Mouse (Mus musculus): Measurements from ENCODE around the gene Kif26a. TPM values are rescaled to one million over a fixed set of nuclear protein-coding genes. Genes with fewer than 3 reads are reported as not detected.
A peak's percentile ranks its signal among the peaks of the same experiment; 100 is the strongest.

Kif26a gene
- polyA plus RNA-seq (2012; rRNA removed): 28.8 and 32.4 TPM in 2 replicates

DNA sequence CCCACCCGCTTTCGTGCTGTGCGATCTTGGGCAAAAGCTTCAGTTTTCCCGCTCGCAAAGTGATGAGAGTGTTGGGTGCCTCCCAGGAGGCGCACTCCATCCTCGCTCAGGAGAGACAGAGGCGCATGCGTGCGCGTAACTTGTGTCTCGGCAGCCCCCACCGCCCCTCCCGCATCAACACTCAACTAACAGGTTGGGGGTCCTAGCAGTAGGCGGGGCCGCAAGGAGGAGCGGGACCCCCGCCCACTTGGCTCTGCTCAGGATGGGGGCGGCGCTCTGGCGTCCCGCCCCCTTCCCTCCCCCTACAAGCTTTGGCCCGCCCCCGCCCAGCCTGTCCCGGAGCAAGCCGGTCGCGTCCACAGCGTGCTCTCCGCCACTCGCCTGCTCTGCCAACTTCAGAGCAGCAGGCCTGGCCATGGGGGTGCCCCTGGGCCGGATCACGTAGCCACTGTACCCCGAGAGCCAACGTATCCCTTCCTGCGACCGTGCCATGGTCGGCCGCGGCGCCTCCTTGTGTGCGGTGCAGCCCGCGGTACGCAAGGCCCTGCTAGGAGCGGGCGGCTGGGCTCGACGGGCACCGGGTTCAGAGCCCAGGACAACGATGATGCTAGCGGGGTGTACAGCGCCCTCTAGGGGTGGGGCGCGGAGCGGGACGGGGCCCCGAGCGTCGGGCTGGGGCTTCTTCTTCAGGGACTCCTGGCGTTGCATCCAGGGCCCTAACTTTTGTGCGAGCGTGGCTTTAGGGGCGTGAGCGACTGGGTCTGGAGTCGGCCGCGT lies at the start of gene Kif26a:
Gene Kif26a (plus strand): TSS at position 334 of the 777 bp plus-strand sequence.
- peak; percentile 64 for DNase-seq
- under 1% methylated on average over 68 of the region's 68 CpGs for WGBS
- Histone ChIP-seq H3K4me1 (ENCODE audit: control insufficient read depth, insufficient read depth, low read length) (peaks cover 12% of the 10 kb centered on the region), H3K4me3 (replicated peaks; ENCODE audit: extremely low read depth, low read depth, low read length) (peak within 1 kb of the TSS; percentile 82)
- TF ChIP-seq POLR2A (IDR thresholded peaks at IDR 0.05; ENCODE audit: borderline replicate concordance, extremely low read depth, low read depth, low read length): peak; percentile 74; the same call in 1 of the 2 replicates
- TF ChIP-seq CTCF (IDR thresholded peaks at IDR 0.05; ENCODE audit: insufficient read depth, low read length): peak; percentile 42

DNA sequence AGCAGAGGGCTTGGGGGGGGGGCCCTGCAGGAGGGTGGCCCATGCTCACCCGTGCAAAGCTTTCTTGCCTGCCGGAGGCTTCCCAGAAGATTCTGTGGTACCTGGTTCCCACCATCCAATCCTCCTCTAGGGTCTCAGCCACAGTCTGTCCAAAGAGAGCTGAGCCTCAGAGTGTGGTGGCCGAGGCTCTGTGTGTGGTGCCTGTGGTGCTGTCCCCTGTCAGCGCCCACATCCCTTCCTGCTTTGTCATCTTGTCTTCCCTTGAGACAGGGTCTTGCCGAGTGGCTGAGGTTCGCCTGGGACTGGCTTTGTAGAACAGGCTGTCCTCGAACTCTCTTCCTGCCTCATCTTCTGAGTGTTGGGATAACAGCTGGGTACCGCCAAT lies 49.3 kb upstream of the Kif26a start:
- H3K4me3 ChIP-seq (replicated peaks; ENCODE audit: extremely low read depth, low read depth, low read length): no peak overlapping the region
- peaks cover 2% of the 10 kb centered on the region for H3K4me1 ChIP-seq (ENCODE audit: control insufficient read depth, insufficient read depth, low read length)
- DNase-seq: no peak
- TF ChIP-seq CTCF (IDR thresholded peaks at IDR 0.05; ENCODE audit: insufficient read depth, low read length): no peak
- TF ChIP-seq POLR2A (IDR thresholded peaks at IDR 0.05; ENCODE audit: borderline replicate concordance, extremely low read depth, low read depth, low read length): no peak
- 60% methylated on average over 8 of the region's 8 CpGs for whole genome bisulfite sequencing

DNA sequence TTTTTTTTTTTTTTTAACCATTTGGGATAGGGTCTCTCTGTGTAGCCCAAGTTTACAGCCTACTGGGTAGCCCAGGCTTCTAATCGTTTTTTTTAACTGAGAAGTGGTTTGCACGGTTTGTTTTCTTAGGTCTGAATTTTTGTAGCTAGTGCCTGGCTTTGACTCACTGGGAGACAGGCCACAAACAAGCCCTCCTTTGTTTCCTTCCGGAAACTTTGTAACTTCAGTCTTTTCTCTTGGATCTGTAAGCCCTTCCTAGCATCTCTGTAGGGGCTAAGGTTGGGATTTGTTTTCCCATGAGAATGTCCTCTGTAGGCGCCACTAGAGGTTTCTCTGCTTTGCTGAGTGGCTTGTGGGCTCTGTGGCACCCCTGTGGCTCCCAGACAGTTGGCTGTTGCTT lies 45.9 kb upstream of the Kif26a start:
- DNase-seq: no peak
- TF ChIP-seq CTCF (IDR thresholded peaks at IDR 0.05; ENCODE audit: insufficient read depth, low read length) (no peak), POLR2A (IDR thresholded peaks at IDR 0.05; ENCODE audit: borderline replicate concordance, extremely low read depth, low read depth, low read length) (no peak)
- Histone ChIP-seq H3K4me1 (ENCODE audit: control insufficient read depth, insufficient read depth, low read length) (peaks cover 2% of the 10 kb centered on the region), H3K4me3 (replicated peaks; ENCODE audit: extremely low read depth, low read depth, low read length) (no peak overlapping the region)
- 66% methylated on average over 4 of the region's 4 CpGs for WGBS

DNA sequence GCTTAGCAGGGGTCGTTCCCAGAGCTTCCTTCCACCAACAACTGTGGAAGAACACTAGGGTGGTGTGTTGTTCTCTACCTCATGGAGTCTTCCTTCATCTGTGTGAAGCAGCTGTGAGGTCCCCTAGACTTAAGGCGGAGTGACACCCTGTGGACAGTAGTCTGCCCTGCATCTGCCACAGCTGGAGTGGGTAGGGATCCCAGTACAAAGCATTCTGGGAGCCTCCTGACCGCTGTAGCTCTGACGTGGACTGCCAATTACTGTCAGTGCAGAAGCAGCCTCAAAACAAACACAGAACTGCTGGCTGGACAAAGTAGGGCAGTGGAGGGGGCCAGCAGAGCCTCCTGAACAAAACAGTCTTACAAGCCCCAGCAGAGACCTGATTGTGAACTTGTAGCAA lies 45.0 kb upstream of the Kif26a start:
- Histone ChIP-seq H3K4me3 (replicated peaks; ENCODE audit: extremely low read depth, low read depth, low read length) (no peak overlapping the region), H3K4me1 (ENCODE audit: control insufficient read depth, insufficient read depth, low read length) (peaks cover 1% of the 10 kb centered on the region; the same call in 1 of the 2 replicates)
- TF ChIP-seq POLR2A (IDR thresholded peaks at IDR 0.05; ENCODE audit: borderline replicate concordance, extremely low read depth, low read depth, low read length): no peak
- 0 out of 2 replicates have a peak, but pooled peaks have one; percentile 2 for TF ChIP-seq CTCF (IDR thresholded peaks at IDR 0.05; ENCODE audit: insufficient read depth, low read length)
- DNase-seq: no peak
- WGBS: 48% methylated on average over 4 of the region's 4 CpGs

DNA sequence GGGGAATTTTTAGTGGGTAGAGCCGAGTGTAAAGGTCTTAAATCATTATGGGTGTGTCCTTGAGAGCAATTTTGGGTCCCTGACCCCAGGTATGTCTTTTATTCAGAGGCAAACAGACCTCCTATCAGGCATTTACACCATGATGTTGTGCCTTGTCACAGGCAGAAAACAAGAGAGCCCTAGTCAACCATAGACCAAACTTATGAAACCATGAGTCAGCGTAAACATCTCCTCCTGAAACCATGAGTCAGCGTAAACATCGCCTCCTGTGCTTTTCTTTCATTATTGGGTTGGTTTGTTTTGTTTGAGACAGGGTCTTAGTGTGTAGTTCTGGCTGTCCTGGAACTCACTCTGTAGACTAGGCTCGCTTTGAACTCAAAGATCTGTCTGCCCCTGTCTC lies 42.8 kb upstream of the Kif26a start:
- TF ChIP-seq POLR2A (IDR thresholded peaks at IDR 0.05; ENCODE audit: borderline replicate concordance, extremely low read depth, low read depth, low read length) (no peak), CTCF (IDR thresholded peaks at IDR 0.05; ENCODE audit: insufficient read depth, low read length) (no peak)
- 82% methylated on average over 5 of the region's 5 CpGs for WGBS
- Histone ChIP-seq H3K4me3 (replicated peaks; ENCODE audit: extremely low read depth, low read depth, low read length) (no peak overlapping the region), H3K4me1 (ENCODE audit: control insufficient read depth, insufficient read depth, low read length) (no peaks in the 10 kb centered on the region)
- no peak for DNase-seq

DNA sequence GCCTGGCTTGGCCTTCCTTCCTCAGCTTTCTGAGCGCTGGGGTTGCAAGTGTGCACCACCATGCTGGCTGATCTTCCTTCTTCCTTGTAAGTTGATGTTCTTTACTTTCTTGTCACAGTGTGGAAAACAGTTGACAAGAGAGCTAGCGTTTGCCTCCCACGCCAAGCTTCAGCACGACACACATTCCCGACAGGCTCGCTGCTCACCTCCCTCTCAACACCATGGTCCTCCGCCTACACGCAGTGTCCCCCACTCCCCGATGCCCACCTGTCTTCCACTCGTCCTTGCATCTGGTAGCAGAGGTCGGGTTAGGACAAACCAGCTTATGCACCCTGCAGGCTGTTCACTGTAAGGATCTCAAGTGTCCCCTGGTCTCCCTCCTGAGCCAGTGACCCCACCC lies 41.1 kb upstream of the Kif26a start:
- DNase-seq: no peak
- WGBS: 86% methylated on average over 11 of the region's 11 CpGs
- TF ChIP-seq CTCF (IDR thresholded peaks at IDR 0.05; ENCODE audit: insufficient read depth, low read length) (no peak), POLR2A (IDR thresholded peaks at IDR 0.05; ENCODE audit: borderline replicate concordance, extremely low read depth, low read depth, low read length) (no peak)

GRCm38 (mm10) chr12:112106541-112106971 lies 39.5 kb upstream of the Kif26a start, which contains the start of gene Aspg:
Gene Aspg, plus strand, starts transcription at chr12:112106679.
- 3% methylated on average over 14 of the region's 14 CpGs for WGBS
- no peak for DNase-seq

More for the DNA sequence above, 41.1 kb upstream of the Kif26a start:
- H3K4me3 ChIP-seq (replicated peaks; ENCODE audit: extremely low read depth, low read depth, low read length): no peak overlapping the region
- H3K4me1 ChIP-seq (ENCODE audit: control insufficient read depth, insufficient read depth, low read length): no peaks in the 10 kb centered on the region

GRCm38 (mm10) chr12:112107685-112108084 lies 38.3 kb upstream of the Kif26a start:
- WGBS: 82% methylated on average over 8 of the region's 8 CpGs
- DNase-seq: no peak
- Histone ChIP-seq H3K4me3 (replicated peaks; ENCODE audit: extremely low read depth, low read depth, low read length) (no peak overlapping the region), H3K4me1 (ENCODE audit: control insufficient read depth, insufficient read depth, low read length) (no peaks in the 10 kb centered on the region)
- TF ChIP-seq POLR2A (IDR thresholded peaks at IDR 0.05; ENCODE audit: borderline replicate concordance, extremely low read depth, low read depth, low read length) (no peak), CTCF (IDR thresholded peaks at IDR 0.05; ENCODE audit: insufficient read depth, low read length) (no peak)

More at GRCm38 (mm10) chr12:112106541-112106971, 39.5 kb upstream of the Kif26a start, which contains the start of gene Aspg:
- Histone ChIP-seq H3K4me3 (replicated peaks; ENCODE audit: extremely low read depth, low read depth, low read length) (no peak within 1 kb of the TSS), H3K4me1 (ENCODE audit: control insufficient read depth, insufficient read depth, low read length) (no peaks in the 10 kb centered on the region)
- TF ChIP-seq CTCF (IDR thresholded peaks at IDR 0.05; ENCODE audit: insufficient read depth, low read length) (no peak), POLR2A (IDR thresholded peaks at IDR 0.05; ENCODE audit: borderline replicate concordance, extremely low read depth, low read depth, low read length) (no peak)

DNA sequence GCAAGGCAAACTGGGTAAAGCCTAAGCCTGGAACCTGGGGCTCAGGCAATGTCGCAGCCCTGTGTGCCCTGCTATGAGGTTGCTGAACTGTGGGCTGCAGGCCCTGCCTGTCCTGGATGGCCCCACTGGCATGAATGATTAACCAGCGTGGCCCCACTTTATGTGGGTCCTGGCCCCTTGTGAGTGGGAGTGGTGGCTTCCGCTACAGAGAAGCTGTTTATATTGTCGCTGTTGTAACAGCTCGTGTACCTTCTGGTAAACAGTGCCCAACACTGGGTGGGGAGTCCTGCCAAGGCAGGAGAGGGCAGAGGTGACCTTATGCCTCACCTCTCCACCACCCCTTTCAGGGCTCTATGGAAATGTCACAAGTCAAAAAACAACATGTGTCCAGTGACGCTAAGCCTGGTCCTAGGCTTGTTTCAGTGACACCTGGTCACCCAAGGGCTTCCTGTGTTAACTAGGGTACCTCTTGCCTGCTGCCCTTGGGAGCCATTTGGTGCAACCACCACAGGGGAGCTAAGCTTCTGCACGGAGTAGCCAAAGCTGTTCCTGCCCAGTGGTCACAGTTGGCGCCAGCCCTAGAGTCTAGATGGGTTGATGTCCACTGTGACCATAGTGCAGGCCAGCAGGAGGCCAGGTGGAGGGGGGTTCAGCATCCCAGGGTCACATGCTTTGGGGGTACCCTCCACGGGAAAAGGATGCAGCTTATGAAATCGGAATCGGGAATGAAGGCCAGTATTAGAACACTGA lies 37.1 kb upstream of the Kif26a start:
- no peak overlapping the region for H3K4me3 ChIP-seq (replicated peaks; ENCODE audit: extremely low read depth, low read depth, low read length)
- no peak for DNase-seq
- no peaks in the 10 kb centered on the region for H3K4me1 ChIP-seq (ENCODE audit: control insufficient read depth, insufficient read depth, low read length)
- WGBS: 78% methylated on average over 11 of the region's 11 CpGs
- no peak for TF ChIP-seq CTCF (IDR thresholded peaks at IDR 0.05; ENCODE audit: insufficient read depth, low read length)
- TF ChIP-seq POLR2A (IDR thresholded peaks at IDR 0.05; ENCODE audit: borderline replicate concordance, extremely low read depth, low read depth, low read length): no peak

All from lung, adult 2 months (tissue).